Comparison of ENCODE assay signal across 19 mouse cellular contexts in the genomic region with DNA sequence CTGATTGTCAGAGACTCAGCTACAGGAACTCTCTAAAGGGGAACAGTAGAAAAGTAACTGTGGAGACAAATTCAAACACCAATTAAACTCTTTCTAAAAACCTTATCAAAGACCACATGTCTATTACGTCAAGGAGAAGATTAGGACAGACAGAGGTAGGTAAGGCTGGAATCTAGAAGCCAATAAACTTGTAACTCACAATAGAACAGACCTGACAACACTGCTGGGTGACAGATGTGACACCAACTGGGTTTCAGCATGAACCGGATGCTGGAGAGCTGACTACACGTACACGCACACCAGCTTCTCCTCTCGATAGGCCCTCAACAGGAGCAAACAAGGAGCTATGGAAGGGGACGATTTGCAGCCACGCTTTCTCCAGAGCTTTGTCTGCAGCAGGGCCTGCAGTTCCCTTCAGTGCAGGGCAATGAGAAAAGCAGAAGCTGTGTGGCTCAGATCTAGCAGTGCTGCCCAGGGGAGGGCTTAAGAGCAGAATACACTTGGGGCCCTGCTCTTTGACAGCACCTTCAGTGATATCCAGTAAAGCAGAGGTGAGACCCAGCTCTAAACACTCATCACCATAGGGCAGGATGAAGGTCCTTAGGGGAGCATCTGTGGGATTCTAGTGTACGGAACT. TPM values are rescaled to one million over a fixed set of nuclear protein-coding genes. Genes with fewer than 3 reads are reported as not detected.
A peak's percentile ranks its signal among the peaks of the same experiment; 100 is the strongest.
DNase-seq lines count a peak whose midpoint lies in the region; ATAC-seq and TF ChIP-seq lines count a peak whose summit lies in the region.
"Had no signal": no experiment of that assay in that cellular context is flagged by ENCODE, and none has a peak within 500 bp of the region (broad histone marks: within the 10 kb centered on the region; RNA-seq: fewer than 3 reads in every experiment).

No protein-coding gene starts in this region.

- no peak for DNase-seq in layer of hippocampus, adult 2 months (ENCODE audit: low spot score in 2 of 2)
- no peak for DNase-seq in layer of hippocampus, adult 8-10 months (ENCODE audit: low spot score in 2 of 2)
- DNase-seq in embryonic facial prominence, embryonic 10.5 days (ENCODE audit: low spot score), result no peak
- DNase-seq in urinary bladder, postnatal 14 days (ENCODE audit: low spot score), result no peak
- no peak for DNase-seq in cerebellum, postnatal 36 days
- DNase-seq: adrenal gland, postnatal 14 days; cerebellum, postnatal 10 days; gastrocnemius, postnatal 36 days; kidney, adult 2 months; kidney, postnatal 25 days; liver, embryonic 13.5 days; right cerebral cortex, adult 18-20 months had no signal

- no peaks in the 10 kb centered on the region for H3K27me3 ChIP-seq in embryonic facial prominence, embryonic 10.5 days (replicated peaks; ENCODE audit: low read depth, poor library complexity, severe bottlenecking)
- no peaks in the 10 kb centered on the region for H3K27me3 ChIP-seq in heart, embryonic 14.5 days (ENCODE audit: control insufficient read depth, insufficient read depth, low read length)
- H3K27me3 ChIP-seq in limb, embryonic 12.5 days, result no peaks in the 10 kb centered on the region
- H3K27me3 ChIP-seq in forebrain, embryonic 15.5 days, result no peaks in the 10 kb centered on the region
- H3K27me3 ChIP-seq: embryonic facial prominence, embryonic 13.5 days; liver, embryonic 13.5 days; megakaryocyte, embryonic 14.5 days had no signal

- H3K9ac ChIP-seq in heart, embryonic 14.5 days (ENCODE audit: low read length), result peak overlapping the region; percentile 56
- H3K9ac ChIP-seq in limb, embryonic 12.5 days (replicated peaks), result no peak overlapping the region
- no peak overlapping the region for H3K9ac ChIP-seq in forebrain, embryonic 15.5 days (replicated peaks)
- H3K9ac ChIP-seq: embryonic facial prominence, embryonic 13.5 days; liver, embryonic 13.5 days had no signal

- no peaks in the 10 kb centered on the region for H3K36me3 ChIP-seq in embryonic facial prominence, embryonic 10.5 days (replicated peaks)
- no peaks in the 10 kb centered on the region for H3K36me3 ChIP-seq in heart, embryonic 14.5 days (ENCODE audit: control insufficient read depth, insufficient read depth, low read length)
- H3K36me3 ChIP-seq in limb, embryonic 12.5 days, result no peaks in the 10 kb centered on the region
- H3K36me3 ChIP-seq in forebrain, embryonic 15.5 days, result no peaks in the 10 kb centered on the region
- H3K36me3 ChIP-seq: embryonic facial prominence, embryonic 13.5 days; forebrain, embryonic 10.5 days; liver, embryonic 13.5 days had no signal

- H3K9me3 ChIP-seq in embryonic facial prominence, embryonic 10.5 days, result no peaks in the 10 kb centered on the region
- H3K9me3 ChIP-seq in heart, embryonic 14.5 days (ENCODE audit: control insufficient read depth, low read length), result no peaks in the 10 kb centered on the region
- H3K9me3 ChIP-seq in limb, embryonic 12.5 days, result no peaks in the 10 kb centered on the region
- H3K9me3 ChIP-seq in forebrain, embryonic 15.5 days, result no peaks in the 10 kb centered on the region
- H3K9me3 ChIP-seq: embryonic facial prominence, embryonic 13.5 days; forebrain, embryonic 10.5 days; liver, embryonic 13.5 days; megakaryocyte, embryonic 14.5 days had no signal

- no peak for TF ChIP-seq CTCF in layer of hippocampus, adult 2 months (conservative IDR thresholded peaks at IDR 0.05)

- H3K4me2 ChIP-seq in heart, embryonic 14.5 days (ENCODE audit: low read length), result peak overlapping the region; percentile 60
- no peak overlapping the region for H3K4me2 ChIP-seq in limb, embryonic 12.5 days
- H3K4me2 ChIP-seq in forebrain, embryonic 15.5 days (replicated peaks), result no peak overlapping the region
- H3K4me2 ChIP-seq: embryonic facial prominence, embryonic 13.5 days; liver, embryonic 13.5 days had no signal

- no peak for ATAC-seq in heart, embryonic 14.5 days (ENCODE audit: insufficient number of reproducible peaks, insufficient read depth, low FRiP score, low read depth)
- no peak for ATAC-seq in limb, embryonic 12.5 days (ENCODE audit: insufficient number of reproducible peaks, insufficient read depth, low FRiP score, low TSS enrichment, low read depth)
- no peak for ATAC-seq in forebrain, embryonic 15.5 days (replicated peaks)

- 81% methylated on average over 8 of the region's 8 CpGs for WGBS in embryonic facial prominence, embryonic 10.5 days
- 33% methylated on average over 8 of the region's 8 CpGs for WGBS in heart, embryonic 14.5 days
- WGBS in limb, embryonic 12.5 days, result 59% methylated on average over 8 of the region's 8 CpGs
- WGBS in forebrain, embryonic 15.5 days, result 52% methylated on average over 8 of the region's 8 CpGs

- no peaks in the 10 kb centered on the region for H3K4me1 ChIP-seq in embryonic facial prominence, embryonic 10.5 days
- peaks cover 11 to 18% of the 10 kb centered on the region in 2 experiments for H3K4me1 ChIP-seq in heart, embryonic 14.5 days (ENCODE audit: control insufficient read depth in 2 of 2, insufficient read depth in 2 of 2, low read length in 2 of 2)
- 0 out of 2 replicates have a peak, but pooled peaks cover 12% of the 10 kb centered on the region for H3K4me1 ChIP-seq in limb, embryonic 12.5 days (replicated peaks)
- H3K4me1 ChIP-seq in forebrain, embryonic 15.5 days, result no peaks in the 10 kb centered on the region
- H3K4me1 ChIP-seq: liver, embryonic 13.5 days; megakaryocyte, embryonic 14.5 days had no signal

- no peak overlapping the region for H3K4me3 ChIP-seq in layer of hippocampus, adult 2 months
- H3K4me3 ChIP-seq in embryonic facial prominence, embryonic 10.5 days, result no peak overlapping the region
- H3K4me3 ChIP-seq in heart, embryonic 14.5 days (ENCODE audit: control insufficient read depth in 1 of 2, insufficient read depth in 1 of 2, low read depth in 1 of 2, low read length in 2 of 2), result peak overlapping the region in 1 of 2 experiments; percentile 11; a peak in 1 of 4 replicates
- no peak overlapping the region for H3K4me3 ChIP-seq in limb, embryonic 12.5 days (replicated peaks)
- no peak overlapping the region for H3K4me3 ChIP-seq in forebrain, embryonic 15.5 days
- H3K4me3 ChIP-seq: embryonic facial prominence, embryonic 13.5 days; forebrain, embryonic 10.5 days; liver, embryonic 13.5 days; megakaryocyte, embryonic 14.5 days had no signal

- peak overlapping the region; percentile 23; the same call in 1 of the 2 replicates for H3K27ac ChIP-seq in layer of hippocampus, adult 2 months
- H3K27ac ChIP-seq in embryonic facial prominence, embryonic 10.5 days (replicated peaks), result 0 out of 2 replicates have a peak overlapping the region, but pooled peaks have one; percentile 14
- H3K27ac ChIP-seq in heart, embryonic 14.5 days (replicated peaks in 1 of 2; ENCODE audit: control insufficient read depth in 1 of 2, insufficient read depth in 1 of 2, low read depth in 2 of 2, low read length in 2 of 2), result peak overlapping the region; percentile 65 to 86
- H3K27ac ChIP-seq in limb, embryonic 12.5 days, result 0 out of 2 replicates have a peak overlapping the region, but pooled peaks have one; percentile 19
- H3K27ac ChIP-seq in forebrain, embryonic 15.5 days (replicated peaks), result no peak overlapping the region
- H3K27ac ChIP-seq: embryonic facial prominence, embryonic 13.5 days; forebrain, embryonic 10.5 days; liver, embryonic 13.5 days had no signal

RNA-seq across cellular contexts. Expression of gene Kcnip2, which starts 39.5 kb away (rescaled TPM):
- total RNA-seq in layer of hippocampus, adult 2 months (2021), result 100 to 1,000 TPM; 212 to 222 TPM
- total RNA-seq in layer of hippocampus, adult 8-10 months (2022), result 100 to 1,000 TPM; 163 to 211 (median 185) TPM
- polyA plus RNA-seq in embryonic facial prominence, embryonic 10.5 days (2016; fragmentation: Nextera tagmentation; extraction: Ambion mirVana), result 0.44 and 0.67 TPM in 2 replicates
- 3.1 and 3.6 TPM in 2 replicates for polyA plus RNA-seq in heart, embryonic 14.5 days (2014; fragmentation: Nextera tagmentation; extraction: Ambion mirVana)
- polyA plus RNA-seq in limb, embryonic 12.5 days (2016; fragmentation: Nextera tagmentation; extraction: Ambion mirVana), result 0.40 and 0.51 TPM in 2 replicates
- polyA plus RNA-seq in forebrain, embryonic 15.5 days (2015; fragmentation: Nextera tagmentation; extraction: Ambion mirVana), result 8.4 and 9.9 TPM in 2 replicates
- total RNA-seq: monocyte, adult 5-6 weeks had no signal
